Mouse (Mus musculus) inflammation-experienced regulatory T-cells, adult 6 months (primary cell): ENCODE data around the gene Tuba1b. TPM values are rescaled to one million over a fixed set of nuclear protein-coding genes. Genes with fewer than 3 reads are reported as not detected.
"Not testable (repeated sequence)": the region's sequence is repeated elsewhere in the genome, so short reads cannot be mapped to it uniquely, and the experiment has no call there.

Experiments used
- ATAC-seq: one replicate; pipeline ENCODE4 v1.8.0; 2017
- polyA plus RNA-seq, 3 experiments: library from polyadenylated mRNA; unstranded; fragments of 100-300 nt; shearing (Covaris generic); gene quantifications; one replicate each; pipeline ENCODE4 v1.2.1; 2017

Gene Tuba1b
- polyA plus RNA-seq, 3 experiments from 2014 or later, result 459 to 882 (median 544) TPM

- peak; percentile 97 for ATAC-seq
These were observed 19.3 kb upstream of the Tuba1b start, which contains the start of the genes Gm49450 and Tuba1a for GRCm38 (mm10) chr15:98953401-98954356. TSS of gene Gm49450 (minus strand) at chr15:98953551. TSS of gene Tuba1a (minus strand) at chr15:98953703.

DNA sequence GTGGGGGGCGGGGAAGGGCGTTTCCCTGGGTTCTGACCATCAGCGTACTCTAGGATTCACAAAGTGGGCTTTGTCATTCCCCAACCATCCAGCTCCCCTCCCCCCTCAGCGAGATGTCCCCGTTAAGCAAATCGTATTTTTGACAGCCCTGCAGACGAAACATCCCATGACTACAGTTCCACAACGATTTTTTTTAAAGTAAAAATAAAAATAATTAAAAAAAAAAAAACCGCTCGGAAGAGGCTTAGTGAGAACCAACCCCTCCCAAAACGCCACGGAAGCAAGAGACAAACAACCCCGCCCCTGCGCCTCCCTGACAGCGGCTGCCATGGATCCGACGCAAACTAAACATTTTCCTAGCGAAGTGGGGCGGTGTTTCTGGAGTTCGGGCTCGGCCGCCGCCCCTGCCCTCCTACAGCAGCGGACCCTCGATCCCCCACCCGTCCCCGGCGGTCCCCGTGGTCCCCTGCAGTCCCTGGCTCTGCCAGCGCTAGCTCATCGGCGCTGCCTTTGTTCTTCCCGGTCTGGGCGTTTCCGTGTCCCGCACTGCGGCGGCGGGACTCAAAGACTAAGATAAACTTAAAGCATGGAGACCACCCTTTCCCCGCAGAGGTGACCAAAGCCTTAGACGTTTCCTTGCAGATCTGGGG lies 18.5 kb upstream of the Tuba1b start:
- ATAC-seq, result peak; percentile 48

- no peak for ATAC-seq
These were observed 17.7 kb upstream of the Tuba1b start for GRCm38 (mm10) chr15:98952063-98952455.

- not testable (repeated sequence) for ATAC-seq
These were observed 17.0 kb upstream of the Tuba1b start for GRCm38 (mm10) chr15:98951122-98952062.

- ATAC-seq, result no peak
These were observed 15.2 kb upstream of the Tuba1b start for GRCm38 (mm10) chr15:98949607-98949892.

GRCm38 (mm10) chr15:98948857-98949606 lies 14.7 kb upstream of the Tuba1b start:
- ATAC-seq, result no peak

DNA sequence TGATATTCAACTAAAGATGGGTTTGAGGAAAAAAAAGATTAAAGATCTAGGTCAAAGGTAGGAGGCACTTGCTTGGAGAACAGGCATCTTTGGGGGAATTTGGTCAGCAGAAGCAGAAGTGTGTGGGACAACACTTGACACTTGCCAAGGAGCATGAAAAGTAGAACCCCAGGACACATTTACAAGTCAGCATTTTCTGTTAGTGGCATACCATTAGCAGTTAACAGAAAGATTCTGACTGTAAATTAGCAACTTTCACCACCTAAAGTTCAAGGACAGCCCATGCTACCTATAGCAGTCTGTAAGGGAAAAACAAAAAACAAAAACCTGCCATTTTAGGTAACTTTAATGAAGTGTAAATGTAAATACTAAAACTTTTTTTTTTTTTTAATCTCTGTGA lies 14.0 kb upstream of the Tuba1b start:
- ATAC-seq, result no peak

DNA sequence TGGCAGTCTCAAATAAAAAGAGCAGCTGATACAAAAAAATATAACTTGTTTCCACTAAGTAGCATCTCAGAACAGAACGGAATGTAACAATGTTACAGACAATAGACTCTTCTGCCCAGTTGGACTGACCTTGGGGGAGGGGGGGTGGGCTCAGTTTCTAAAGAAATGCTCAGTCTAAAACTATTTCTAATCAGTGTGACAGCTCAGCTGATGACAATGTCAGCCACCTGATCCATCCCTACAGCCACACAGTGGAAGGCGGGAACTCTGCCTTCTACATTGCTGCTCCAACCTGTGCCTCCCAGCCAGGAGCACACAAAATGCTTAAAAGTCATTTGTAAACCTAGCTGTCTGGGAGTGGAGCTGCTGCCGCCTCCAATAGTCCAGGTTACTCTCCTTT lies 13.5 kb upstream of the Tuba1b start:
- ATAC-seq, result no peak

DNA sequence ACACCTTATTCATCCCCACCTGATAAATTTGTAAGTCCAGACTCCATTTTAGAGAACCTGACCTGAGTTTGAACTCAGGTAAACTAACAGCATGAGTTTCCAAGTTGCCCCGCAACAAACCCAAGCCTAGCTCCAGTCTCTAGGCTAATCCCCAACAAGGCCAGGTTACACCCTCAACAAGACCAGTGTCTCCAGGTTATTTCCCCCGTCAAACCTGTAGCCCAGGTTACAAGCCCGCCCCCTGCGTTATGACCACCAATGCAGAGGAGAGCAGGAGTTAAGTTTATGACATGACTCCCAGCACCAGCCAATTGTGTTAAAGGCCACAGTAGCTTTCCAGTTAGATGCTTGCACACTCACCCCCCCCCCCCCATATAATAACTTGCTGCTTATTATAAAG lies 8.8 kb upstream of the Tuba1b start:
- ATAC-seq, result no peak

GRCm38 (mm10) chr15:98942081-98942480 lies 7.7 kb upstream of the Tuba1b start:
- ATAC-seq, result no peak

GRCm38 (mm10) chr15:98941539-98941938 lies 7.2 kb upstream of the Tuba1b start:
- no peak for ATAC-seq

DNA sequence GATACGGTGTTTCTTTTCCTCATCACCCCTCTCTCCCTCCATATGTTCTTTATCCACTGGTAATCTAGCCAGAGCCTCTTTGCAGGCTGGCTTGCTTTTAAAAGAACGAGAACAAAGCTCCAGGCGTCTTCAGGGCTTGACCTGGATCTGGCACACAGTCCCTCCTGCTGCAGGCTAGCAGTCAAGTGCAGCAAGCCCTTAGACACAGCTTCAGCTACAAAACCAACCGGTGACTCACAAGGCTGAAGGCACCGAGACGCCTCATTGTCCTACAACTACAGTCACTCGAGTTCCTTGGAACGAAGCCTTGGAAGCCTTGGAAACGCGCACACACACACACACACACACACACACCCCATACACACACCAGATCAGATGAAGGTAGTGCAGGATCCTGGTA lies 6.5 kb upstream of the Tuba1b start:
- ATAC-seq, result no peak

DNA sequence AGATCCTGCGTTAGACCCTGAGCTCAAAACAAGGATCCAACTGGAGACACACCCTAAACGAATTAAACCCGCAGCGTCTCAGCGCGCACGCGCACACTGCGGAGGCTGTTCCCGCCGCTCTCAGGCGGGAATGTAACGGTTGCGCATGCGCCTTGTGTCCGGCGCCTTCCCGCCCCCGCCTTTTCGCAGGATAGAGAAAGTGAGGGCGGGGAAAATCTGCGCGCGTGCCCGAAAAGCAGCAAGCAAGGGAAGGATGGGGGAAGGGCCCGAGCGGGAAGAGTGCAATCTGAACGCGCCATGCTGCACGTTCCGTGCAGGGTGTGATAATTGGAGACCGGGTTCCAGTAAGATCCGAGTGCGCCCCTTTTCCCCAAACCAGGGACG lies 540 bp downstream of the Tuba1b start:
- peak; percentile 64 for ATAC-seq

- ATAC-seq, result not testable (repeated sequence)
These were observed 1.2 kb downstream of the Tuba1b start for GRCm38 (mm10) chr15:98933004-98933671.

DNA sequence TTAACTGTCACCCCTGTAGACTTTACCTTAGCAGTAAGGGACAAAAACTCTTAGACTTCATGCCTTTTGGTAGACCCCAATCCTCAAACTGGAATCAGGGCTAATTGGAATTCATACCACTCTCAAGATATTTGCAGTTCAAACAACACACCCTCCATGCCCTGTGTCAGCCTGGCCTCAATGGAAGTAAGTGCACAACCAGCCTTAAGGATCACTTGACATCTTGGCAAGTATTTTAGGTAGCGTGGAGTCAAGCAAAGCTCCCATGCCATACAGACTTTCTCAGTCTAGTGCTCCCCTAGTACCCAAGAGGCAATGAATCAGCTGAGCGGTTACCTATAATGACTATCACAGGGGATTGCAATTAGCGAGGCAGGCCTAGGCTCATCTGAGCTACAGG lies 3.4 kb downstream of the Tuba1b start:
- ATAC-seq, result no peak

DNA sequence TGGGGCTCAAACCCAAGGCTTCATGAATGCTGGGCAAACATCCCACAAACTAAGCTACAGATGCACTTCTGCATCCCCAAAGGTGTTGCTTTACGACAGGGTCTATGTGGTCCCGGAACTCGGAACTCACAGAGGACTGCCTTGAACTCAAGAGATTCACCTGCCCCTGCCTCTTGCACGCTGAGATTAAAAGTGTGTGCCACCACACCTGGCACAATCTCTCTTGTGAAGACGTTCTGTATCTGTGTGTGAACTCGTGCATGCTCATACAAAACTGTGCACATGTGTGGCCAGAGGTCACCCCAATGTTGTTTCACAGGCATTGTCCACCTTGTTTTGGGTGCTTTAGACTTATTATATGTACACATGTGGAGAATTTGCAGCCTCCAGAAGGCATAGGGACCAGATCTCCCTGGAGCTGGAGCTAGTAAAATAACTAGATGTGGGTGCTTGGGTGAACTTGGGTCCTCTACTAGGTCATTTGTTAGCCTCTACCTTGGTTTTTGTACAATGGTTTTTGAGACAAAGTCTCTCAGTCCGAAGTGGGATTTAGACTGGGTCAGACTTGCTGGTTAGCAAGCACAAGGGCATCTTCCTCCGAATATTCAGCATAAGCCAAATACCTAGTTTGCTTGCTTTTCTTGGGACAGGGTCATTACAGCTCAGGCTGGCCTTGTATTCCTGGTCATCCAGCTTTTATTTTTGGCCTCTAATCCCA lies 4.2 kb downstream of the Tuba1b start:
- ATAC-seq, result no peak

DNA sequence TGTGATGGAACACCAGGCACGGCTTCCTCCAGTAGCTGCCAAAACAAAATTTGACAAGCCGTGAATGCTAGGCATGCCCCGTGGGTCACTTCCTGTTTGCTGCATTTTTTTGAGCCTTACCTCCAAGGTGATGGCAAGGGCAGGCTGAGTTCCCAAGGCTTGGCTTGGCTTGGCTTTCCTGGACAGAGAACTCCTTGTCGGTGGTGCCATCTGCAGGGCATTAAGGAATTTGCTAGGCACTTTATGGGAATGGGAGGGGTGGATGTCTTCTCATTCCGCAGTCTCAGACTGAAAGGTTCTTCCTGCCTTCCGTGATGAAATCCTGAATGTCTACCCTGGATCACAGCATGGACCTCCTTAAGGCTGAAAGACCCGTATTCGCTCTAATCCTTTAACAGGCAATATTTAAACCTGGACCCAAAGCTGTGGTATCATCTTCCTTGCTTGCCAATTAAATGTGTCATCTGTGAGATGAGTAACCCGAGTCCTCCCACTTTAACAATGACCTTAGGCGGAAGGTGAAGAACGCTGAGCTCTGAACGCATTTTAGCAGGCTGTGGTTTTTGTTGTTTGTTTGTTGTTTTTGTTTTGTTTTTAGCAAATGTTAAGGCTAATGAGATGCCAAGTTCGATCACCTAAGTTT lies 5.6 kb downstream of the Tuba1b start:
- ATAC-seq, result peak; percentile 23

DNA sequence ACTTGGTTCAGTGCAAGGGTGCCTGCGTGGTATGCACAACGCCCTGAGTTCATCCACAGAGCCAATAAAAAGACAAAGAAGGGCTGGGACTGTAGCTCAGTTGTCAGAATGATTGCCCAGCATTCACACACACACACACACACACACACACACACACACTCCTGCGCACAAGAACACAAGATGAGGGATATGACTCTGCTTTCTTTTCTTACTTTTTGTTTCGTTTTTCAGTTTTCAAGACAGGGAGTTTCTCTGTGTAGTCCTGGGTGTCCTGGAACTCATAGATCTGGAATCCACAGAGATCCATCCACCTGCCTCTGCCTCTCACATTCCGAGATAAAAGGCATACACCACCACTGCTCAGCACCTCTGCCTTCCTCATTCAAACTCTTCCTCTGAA lies 6.8 kb downstream of the Tuba1b start:
- peak; percentile 80 for ATAC-seq

DNA sequence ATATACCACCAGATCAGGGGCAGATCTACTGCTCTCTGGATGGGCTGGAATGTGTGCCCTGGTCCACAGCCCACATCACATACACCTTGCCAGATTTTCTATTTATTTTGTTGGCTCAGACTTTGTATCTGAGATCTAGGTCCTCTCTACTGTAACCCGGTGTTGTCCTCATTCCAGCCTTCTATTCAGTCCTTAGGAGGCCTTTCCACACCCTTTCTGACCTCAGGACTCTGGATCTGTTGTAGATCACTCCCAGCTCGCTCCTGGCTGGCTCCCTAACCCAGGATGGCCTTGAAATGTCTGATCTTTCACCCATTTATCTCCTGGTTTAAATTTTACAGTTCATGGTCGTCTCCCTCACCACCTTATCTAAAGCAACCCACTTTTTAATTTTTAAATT lies 9.7 kb downstream of the Tuba1b start:
- no peak for ATAC-seq

DNA sequence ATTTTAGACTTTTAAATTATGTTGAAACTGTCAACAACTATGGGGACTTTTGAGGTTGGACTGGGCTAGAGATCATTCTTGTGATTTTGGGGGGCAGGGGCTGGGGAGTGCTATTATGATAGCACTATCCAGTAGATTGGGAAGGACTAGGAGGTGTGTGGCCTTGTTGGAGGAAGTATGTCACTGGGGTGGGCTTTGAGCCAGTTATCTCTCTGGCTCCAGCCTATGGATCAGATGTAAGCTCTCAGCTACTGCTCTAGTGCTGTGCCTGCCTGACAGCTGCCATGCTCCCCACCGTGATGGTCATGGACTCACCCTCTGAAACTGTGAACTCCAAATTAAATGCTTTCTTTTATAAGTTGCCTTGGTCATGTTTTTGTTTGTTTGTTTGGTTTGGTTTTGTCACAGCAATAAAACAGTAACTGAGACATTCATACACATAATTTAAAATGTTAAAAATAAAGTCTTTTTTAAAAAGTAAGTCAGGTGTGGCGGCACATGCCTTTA lies 11.3 kb downstream of the Tuba1b start:
- no peak for ATAC-seq
